Mouse (Mus musculus) E14TG2a.4 (cell line): ENCODE measurements around the gene Selplg.

ENCODE experiments used
- CTCF ChIP-seq: conservative IDR thresholded peaks from 2 replicates; pipeline ENCODE4 v1.5.1; 2014; ENCODE audit warnings: low read length
- NANOG ChIP-seq: IDR thresholded peaks from 2 replicates; pipeline ENCODE4 v1.6.1; 2014; ENCODE audit warnings: borderline replicate concordance, low read length, mixed read lengths

DNA sequence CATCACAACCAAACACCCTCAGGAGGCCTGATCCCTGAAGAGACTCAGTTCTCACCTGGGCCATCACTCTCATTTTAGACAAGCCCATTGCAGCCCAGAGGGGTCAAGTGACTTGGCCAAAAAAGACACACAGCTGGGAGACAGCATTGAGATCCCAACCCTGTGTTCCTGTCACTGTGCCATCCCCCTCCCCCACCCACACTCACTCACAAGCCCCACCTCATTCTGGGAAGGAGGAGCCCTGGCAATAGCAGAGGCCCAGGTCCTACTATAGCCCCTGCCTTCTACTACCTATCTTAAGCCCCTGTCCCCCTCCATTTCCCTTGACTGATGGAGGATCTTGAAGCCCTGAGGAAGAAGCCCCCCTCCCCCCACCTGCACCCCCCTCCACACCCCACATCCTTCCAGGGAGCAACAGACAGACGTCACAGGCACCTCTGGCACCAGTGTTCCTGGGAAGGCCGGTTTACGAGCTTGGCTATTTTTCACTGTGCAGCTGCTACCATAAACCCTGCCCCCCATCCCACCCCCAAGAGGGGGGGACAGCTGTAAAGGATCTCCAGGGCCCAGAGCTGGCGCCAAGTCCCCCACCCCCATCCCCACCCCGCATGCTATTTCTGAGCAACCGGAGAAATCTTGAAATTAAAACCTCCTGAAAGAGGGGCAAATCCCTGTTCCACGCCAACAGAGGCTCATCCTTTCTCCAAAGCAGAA, 43.2 kb downstream of the Selplg start:
- TF ChIP-seq CTCF, result no peak
- TF ChIP-seq NANOG, result no peak
